Mouse (Mus musculus): ENCODE measurements around the gene Slc35a2.
"Not testable (repeated sequence)": the region's sequence is repeated elsewhere in the genome, so short reads cannot be mapped to it uniquely, and the experiment has no call there.

Gene Slc35a2

DNA sequence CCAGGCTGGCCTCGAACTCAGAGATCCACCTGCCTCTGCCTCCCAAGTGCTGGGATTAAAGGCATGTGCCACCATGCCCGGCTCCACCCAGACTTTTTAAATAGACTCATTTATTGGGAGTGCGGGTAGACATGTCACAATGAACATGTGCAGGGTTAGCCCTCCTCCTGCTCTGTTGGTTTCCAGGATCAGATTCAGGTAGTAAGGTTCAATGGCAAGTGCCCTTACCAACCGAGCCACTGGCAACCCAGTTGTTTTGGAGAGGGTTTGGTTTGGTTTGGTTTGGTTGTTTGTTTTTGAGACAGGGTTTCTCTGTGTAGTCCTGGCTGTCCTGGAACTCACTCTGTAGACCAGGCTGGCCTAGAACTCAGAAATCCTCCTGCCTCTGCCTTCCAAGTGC lies 25.4 kb downstream of the Slc35a2 start, which contains the start of gene Gm10490:
TSS of gene Gm10490 (plus strand) at position 301 of the 400 bp plus-strand sequence.
- DNase-seq = not testable (repeated sequence)

DNA sequence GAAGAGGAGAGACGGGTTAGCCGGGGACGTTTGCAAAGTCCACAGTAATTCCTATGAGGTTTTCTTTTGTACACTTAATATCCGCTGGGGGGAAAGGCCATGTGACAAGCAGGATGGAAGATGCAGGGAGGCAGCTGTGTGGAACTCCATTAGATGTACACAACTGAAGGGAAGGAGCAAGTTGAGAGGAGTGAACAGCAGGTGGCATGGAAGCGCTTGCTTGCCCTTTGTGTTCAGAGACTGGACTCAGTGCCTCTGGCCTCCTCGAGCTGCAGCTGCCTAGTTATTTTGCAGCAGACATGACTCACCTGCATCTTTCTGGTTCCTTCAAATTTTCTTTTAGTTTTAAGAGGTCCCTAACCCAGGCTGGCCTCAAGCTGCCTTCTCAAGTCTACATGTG lies 26.6 kb downstream of the Slc35a2 start:
- no peak for DNase-seq

DNA sequence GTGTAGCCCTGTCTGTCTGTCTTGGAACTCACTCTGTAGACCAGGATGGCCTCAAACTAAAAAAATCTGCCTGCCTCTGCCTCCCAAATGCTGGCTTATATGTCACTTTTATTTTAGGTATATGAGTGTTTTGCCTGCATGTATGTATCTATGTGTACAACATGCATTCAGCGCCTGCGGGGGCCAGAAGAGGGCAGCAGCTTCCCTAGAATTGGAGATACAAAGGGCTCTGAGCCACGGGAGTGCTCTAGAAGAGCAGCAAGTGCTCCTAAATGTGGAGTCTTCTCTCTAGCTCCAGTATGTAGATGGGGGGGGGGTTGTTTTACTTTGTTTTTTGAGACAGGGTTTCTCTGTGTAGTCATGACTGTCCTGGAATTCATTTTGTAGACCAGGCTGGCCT lies 31.8 kb downstream of the Slc35a2 start:
- DNase-seq = peak; percentile 7 to 20

DNA sequence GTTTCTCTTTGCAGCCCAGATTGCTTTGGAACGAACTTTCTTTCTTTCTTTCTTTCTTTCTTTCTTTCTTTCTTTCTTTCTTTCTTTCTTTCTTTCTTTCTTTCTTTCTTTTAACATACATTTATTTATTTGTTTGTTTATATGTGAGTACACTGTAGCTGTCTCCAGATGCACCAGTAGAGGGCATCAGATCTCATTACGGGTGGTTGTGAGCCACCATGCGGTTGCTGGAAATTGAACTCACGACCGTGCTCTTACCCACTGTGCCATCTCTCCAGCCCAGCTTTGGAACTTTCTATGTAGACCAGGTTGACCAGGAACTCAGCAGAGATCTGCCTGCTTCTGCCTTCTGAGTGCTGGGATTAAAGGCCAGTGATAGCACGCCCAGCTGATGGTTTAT lies 34.1 kb downstream of the Slc35a2 start:
- DNase-seq = not testable (repeated sequence)

DNA sequence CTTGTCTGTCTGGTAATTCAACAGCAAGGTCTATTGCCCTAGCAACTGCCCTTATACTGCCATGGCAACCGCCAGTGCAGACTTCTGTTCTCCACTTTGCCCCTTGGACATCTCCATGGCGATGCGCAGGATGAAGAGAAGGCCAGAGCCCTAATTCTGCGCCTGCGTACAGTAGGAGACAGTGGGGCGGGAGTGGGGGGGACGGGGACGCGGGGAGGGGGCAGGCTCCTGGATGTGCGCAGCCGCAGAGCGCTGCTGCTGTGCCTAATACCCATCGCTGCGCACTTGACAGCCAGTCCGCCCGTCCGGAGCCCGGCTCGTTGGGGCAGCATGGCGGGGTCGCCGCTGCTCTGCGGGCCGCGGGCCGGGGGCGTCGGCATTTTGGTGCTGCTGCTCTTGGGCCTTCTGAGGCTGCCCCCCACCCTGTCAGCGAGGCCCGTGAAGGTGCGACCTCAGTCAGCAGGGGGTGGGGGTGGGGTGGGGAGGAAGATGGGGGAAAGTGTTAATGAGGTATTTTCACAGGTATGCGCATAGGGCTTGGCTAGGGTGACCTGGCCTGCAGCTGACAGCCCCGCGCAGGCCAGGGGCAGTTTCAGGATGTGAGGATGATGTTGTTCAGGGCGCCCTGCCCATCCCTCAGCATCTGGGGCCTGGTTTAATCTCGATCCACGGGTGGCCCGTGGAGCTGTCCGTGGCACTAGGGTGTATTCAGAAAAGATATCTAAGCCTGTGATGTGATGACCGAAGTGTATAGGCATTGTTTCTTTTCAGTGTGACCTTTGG lies 36.0 kb downstream of the Slc35a2 start, which contains the start of gene Pcsk1n:
TSS of gene Pcsk1n (plus strand) at position 222 of the 783 bp plus-strand sequence.
- no peak for DNase-seq

DNA sequence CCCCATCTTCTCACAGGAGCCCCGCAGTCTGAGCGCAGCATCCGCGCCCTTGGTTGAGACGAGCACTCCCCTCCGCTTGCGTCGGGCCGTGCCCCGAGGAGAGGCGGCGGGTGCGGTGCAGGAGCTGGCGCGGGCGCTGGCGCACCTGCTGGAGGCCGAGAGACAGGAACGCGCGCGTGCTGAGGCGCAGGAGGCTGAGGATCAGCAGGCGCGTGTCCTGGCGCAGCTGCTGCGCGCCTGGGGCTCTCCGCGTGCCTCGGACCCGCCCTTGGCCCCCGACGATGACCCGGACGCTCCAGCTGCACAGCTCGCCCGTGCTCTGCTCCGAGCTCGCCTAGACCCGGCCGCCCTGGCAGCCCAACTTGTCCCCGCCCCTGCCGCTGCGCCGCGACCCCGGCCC lies 38.2 kb downstream of the Slc35a2 start:
- no peak for DNase-seq

DNA sequence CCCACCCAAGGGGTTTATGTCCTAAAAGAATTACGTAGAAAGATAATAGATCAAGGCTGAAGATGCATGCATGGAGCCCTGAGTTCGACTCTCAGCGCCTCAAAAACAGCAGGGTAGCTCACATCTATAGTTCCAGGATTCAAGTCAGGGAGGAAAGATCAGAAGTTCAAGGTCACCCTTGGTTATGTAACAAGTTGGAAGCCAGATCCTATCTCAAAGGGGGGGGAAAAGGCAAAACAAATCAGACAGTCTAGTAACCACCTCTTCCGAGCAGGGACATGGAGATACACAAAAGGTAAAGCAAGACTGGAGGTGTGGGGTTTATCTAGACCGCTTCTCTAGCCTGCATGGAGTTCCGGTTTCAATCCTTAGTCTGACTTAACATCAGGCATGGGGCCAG lies 42.4 kb downstream of the Slc35a2 start:
- no peak for DNase-seq

DNA sequence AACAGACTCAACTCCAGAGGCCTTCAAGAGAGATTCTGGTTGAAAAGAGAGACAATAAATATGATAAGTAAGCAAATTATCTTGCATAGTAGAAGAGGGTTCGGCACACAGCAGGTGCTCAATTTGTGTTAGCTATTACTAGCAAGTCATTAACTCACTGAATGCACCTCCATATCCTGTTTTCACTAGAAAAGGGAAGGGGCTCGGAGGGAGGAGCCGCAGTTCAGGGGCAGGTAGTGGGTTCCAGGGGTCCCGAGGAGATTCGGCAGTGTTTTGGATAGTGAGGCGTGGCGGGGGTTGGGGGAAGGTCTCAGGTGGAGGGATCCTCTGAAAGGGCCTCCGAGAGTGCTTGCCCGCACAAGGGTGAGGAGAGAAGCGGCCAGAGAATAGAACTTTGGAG lies 43.3 kb downstream of the Slc35a2 start:
- DNase-seq = no peak

DNA sequence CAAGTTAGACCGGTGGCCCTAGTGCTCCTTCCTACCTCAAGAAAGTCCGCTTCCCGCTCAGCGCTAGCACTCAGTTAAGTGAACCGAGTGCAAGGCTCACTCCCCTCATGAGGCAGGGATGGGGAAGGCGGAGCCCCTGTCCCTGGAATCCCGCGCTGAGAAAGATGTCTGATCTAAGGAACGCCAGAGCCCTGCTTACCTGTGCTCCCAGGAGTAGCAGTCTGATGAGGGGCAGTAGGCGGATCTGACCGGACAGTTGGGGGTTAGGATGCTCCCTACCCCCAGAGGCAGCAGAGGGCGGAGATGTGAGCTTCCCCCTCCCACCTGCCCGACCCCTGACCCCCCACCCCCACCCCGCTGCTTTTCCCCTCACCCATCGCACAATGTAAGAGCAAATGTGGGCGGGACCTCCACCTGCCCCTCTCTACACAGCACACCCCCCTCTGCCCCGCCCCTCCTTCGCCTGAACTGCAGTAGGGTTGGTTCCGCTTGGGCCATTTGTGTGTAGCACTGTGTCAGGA lies 44.5 kb downstream of the Slc35a2 start, which contains the start of gene Eras:
TSS of gene Eras (minus strand) at position 338 of the 521 bp plus-strand sequence.
- DNase-seq = no peak

DNA sequence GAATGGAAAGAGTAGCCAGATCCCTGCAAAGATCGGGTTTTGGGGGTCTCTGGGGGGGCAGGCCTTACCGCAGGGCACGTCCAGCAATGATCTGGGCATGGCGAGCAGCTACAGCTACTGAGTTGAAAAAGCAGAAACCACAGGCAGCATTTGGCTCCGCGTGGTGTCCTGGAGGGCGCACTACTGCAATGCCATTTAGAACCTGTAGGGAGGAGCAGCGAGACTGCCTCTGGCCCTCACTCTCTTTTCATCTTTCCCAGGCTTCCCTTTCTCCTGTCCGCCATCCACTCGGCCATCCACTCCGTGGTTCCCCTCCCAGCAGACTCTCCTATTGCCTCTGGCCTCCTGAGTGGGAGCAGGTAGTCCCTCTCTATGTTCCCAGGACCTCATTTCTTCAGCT lies 53.0 kb downstream of the Slc35a2 start:
- DNase-seq = no peak

DNA sequence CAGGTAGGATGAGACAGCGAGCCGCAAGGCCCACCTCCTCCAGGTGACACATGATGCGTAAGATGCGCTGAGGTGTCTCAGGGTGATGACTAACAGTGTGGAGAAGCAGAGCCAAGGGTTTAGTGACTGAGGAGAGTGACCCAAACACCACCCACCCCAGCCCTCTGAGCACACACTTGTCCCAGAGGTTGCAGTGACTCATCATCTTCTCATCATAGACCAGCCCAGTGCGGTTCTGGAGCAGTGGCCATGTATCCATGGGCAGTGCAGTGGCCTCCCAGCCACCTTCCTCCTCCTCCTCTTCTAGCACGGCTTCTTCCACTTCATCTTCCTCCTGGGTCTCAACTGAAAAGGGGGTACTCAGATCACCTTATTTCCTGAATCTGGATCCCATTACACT lies 53.8 kb downstream of the Slc35a2 start:
- no peak for DNase-seq

All from spleen, adult 18-20 months (tissue).